Mouse (Mus musculus): ENCODE measurements at regions not wholly inside any gene's neighbourhood (a gene's known extent, or its start where the extent isn't known, plus 50 kb on each side); places are given as distances from the start of the nearest gene placed in this dataset.

GRCm38 (mm10) chr13:28887098-28887497, 66.4 kb downstream of the Sox4 start:
- Histone ChIP-seq H3K4me1 (ENCODE audit: control insufficient read depth in 1 of 2, insufficient read depth in 2 of 2, low read length in 2 of 2) (no peaks in the 10 kb centered on the region), H3K4me3 (ENCODE audit: control insufficient read depth in 1 of 2, insufficient read depth in 1 of 2, low read depth in 2 of 2, low read length in 2 of 2) (no peak overlapping the region), H3K27ac (ENCODE audit: control insufficient read depth, low read depth, low read length) (no peak overlapping the region), H3K9ac (ENCODE audit: control insufficient read depth, low read depth, low read length, poor library complexity, severe bottlenecking) (no peak overlapping the region), H3K27me3 (ENCODE audit: control insufficient read depth in 1 of 2, insufficient read depth in 2 of 2, low read length in 2 of 2) (no peaks in the 10 kb centered on the region), H3K36me3 (ENCODE audit: control insufficient read depth in 1 of 2, insufficient read depth in 2 of 2, low read length in 2 of 2) (no peaks in the 10 kb centered on the region), H3K79me2 (ENCODE audit: control insufficient read depth, insufficient read depth, low read length, poor library complexity) (no peaks in the 10 kb centered on the region), H3K9me3 (replicated peaks; ENCODE audit: insufficient read depth, low read length) (no peaks in the 10 kb centered on the region)
- no peak for TF ChIP-seq HCFC1 (IDR thresholded peaks at IDR 0.05; ENCODE audit: low read depth, low read length)
- TF ChIP-seq MAX (IDR thresholded peaks at IDR 0.05; ENCODE audit: low read length): no peak
- no peak for TF ChIP-seq ZMIZ1 (IDR thresholded peaks at IDR 0.05; ENCODE audit: low read depth, low read length)
- no peak for TF ChIP-seq EP300 (IDR thresholded peaks at IDR 0.05; ENCODE audit: low read depth in 1 of 2, low read length in 2 of 2)
- TF ChIP-seq SIN3A (IDR thresholded peaks at IDR 0.05; ENCODE audit: low read length): no peak
- TF ChIP-seq MAFK (IDR thresholded peaks at IDR 0.05; ENCODE audit: borderline replicate concordance, low read depth, low read length): no peak
- no peak for TF ChIP-seq BHLHE40 (IDR thresholded peaks at IDR 0.05; ENCODE audit: borderline replicate concordance, low read depth, low read length)
- no peak for TF ChIP-seq POLR2A (IDR thresholded peaks at IDR 0.05; ENCODE audit: control insufficient read depth in 1 of 2, insufficient read depth in 1 of 2, low read depth in 1 of 2, low read length in 2 of 2, poor library complexity in 1 of 2)
- TF ChIP-seq ZKSCAN1 (IDR thresholded peaks at IDR 0.05; ENCODE audit: low read depth, low read length): no peak
- no peak for TF ChIP-seq UBTF (IDR thresholded peaks at IDR 0.05; ENCODE audit: borderline replicate concordance, insufficient read depth, low read depth, low read length)
- no peak for TF ChIP-seq MAZ (IDR thresholded peaks at IDR 0.05; ENCODE audit: low read depth, low read length)
- no peak for TF ChIP-seq CHD1 (IDR thresholded peaks at IDR 0.05; ENCODE audit: low read depth, low read length)
- no peak for TF ChIP-seq GATA1 (IDR thresholded peaks at IDR 0.05; ENCODE audit: low read depth, low read length)
- TF ChIP-seq RAD21 (IDR thresholded peaks at IDR 0.05; ENCODE audit: low read depth, low read length): no peak
- TF ChIP-seq POLR2AphosphoS2 (IDR thresholded peaks at IDR 0.05; ENCODE audit: low read length): no peak
- TF ChIP-seq ZNF384 (IDR thresholded peaks at IDR 0.05; ENCODE audit: low read depth, low read length): no peak
- TF ChIP-seq MYC (IDR thresholded peaks at IDR 0.05; ENCODE audit: low read depth, low read length): no peak
- no peak for TF ChIP-seq TAL1 (IDR thresholded peaks at IDR 0.05; ENCODE audit: low read length)
- DNase-seq (ENCODE audit: low read depth, low spot score): no peak

- DNase-seq (ENCODE audit: low read depth, low spot score): no peak
- no peaks in the 10 kb centered on the region for H3K27me3 ChIP-seq (ENCODE audit: control insufficient read depth in 1 of 2, insufficient read depth in 2 of 2, low read length in 2 of 2)
- no peak overlapping the region for H3K4me3 ChIP-seq (ENCODE audit: control insufficient read depth in 1 of 2, insufficient read depth in 1 of 2, low read depth in 2 of 2, low read length in 2 of 2)
Measured at GRCm38 (mm10) chr13:28886691-28887090, 66.8 kb downstream of the Sox4 start.

More at GRCm38 (mm10) chr13:28886691-28887090, 66.8 kb downstream of the Sox4 start:
- Histone ChIP-seq H3K36me3 (ENCODE audit: control insufficient read depth in 1 of 2, insufficient read depth in 2 of 2, low read length in 2 of 2) (no peaks in the 10 kb centered on the region), H3K4me1 (ENCODE audit: control insufficient read depth in 1 of 2, insufficient read depth in 2 of 2, low read length in 2 of 2) (no peaks in the 10 kb centered on the region), H3K9me3 (replicated peaks; ENCODE audit: insufficient read depth, low read length) (no peaks in the 10 kb centered on the region), H3K27ac (ENCODE audit: control insufficient read depth, low read depth, low read length) (no peak overlapping the region), H3K79me2 (ENCODE audit: control insufficient read depth, insufficient read depth, low read length, poor library complexity) (no peaks in the 10 kb centered on the region), H3K9ac (ENCODE audit: control insufficient read depth, low read depth, low read length, poor library complexity, severe bottlenecking) (no peak overlapping the region)
- TF ChIP-seq ZKSCAN1 (IDR thresholded peaks at IDR 0.05; ENCODE audit: low read depth, low read length) (no peak), MAFK (IDR thresholded peaks at IDR 0.05; ENCODE audit: borderline replicate concordance, low read depth, low read length) (no peak), HCFC1 (IDR thresholded peaks at IDR 0.05; ENCODE audit: low read depth, low read length) (no peak), ZC3H11A (IDR thresholded peaks at IDR 0.05; ENCODE audit: low read depth, low read length) (no peak), RAD21 (IDR thresholded peaks at IDR 0.05; ENCODE audit: low read depth, low read length) (no peak), CHD2 (IDR thresholded peaks at IDR 0.05; ENCODE audit: low read length) (no peak), CHD1 (IDR thresholded peaks at IDR 0.05; ENCODE audit: low read depth, low read length) (no peak), EP300 (IDR thresholded peaks at IDR 0.05; ENCODE audit: low read depth in 1 of 2, low read length in 2 of 2) (no peak), JUND (IDR thresholded peaks at IDR 0.05; ENCODE audit: low read depth, low read length) (no peak), POLR2AphosphoS5 (IDR thresholded peaks at IDR 0.05; ENCODE audit: borderline replicate concordance, low read depth, low read length) (no peak), MEF2A (IDR thresholded peaks at IDR 0.05; ENCODE audit: extremely low read depth, insufficient replicate concordance, low read depth, low read length, poor library complexity, severe bottlenecking) (no peak), E2F4 (IDR thresholded peaks at IDR 0.05; ENCODE audit: borderline replicate concordance, low read depth, low read length) (no peak), POLR2AphosphoS2 (IDR thresholded peaks at IDR 0.05; ENCODE audit: low read length) (no peak), GABPA (IDR thresholded peaks at IDR 0.05; ENCODE audit: low read depth, low read length) (no peak), ELF1 (IDR thresholded peaks at IDR 0.05; ENCODE audit: low read depth, low read length) (no peak), MXI1 (IDR thresholded peaks at IDR 0.05; ENCODE audit: low read depth, low read length) (no peak), POLR2A (IDR thresholded peaks at IDR 0.05; ENCODE audit: control insufficient read depth in 1 of 2, insufficient read depth in 1 of 2, low read depth in 1 of 2, low read length in 2 of 2, poor library complexity in 1 of 2) (no peak), ZNF384 (IDR thresholded peaks at IDR 0.05; ENCODE audit: low read depth, low read length) (no peak), GATA1 (IDR thresholded peaks at IDR 0.05; ENCODE audit: low read depth, low read length) (no peak), TBP (IDR thresholded peaks at IDR 0.05; ENCODE audit: low read depth, low read length) (no peak)

Measured in MEL (cell line).